ENCODE assay signal across 21 mouse cellular contexts in the genomic region with DNA sequence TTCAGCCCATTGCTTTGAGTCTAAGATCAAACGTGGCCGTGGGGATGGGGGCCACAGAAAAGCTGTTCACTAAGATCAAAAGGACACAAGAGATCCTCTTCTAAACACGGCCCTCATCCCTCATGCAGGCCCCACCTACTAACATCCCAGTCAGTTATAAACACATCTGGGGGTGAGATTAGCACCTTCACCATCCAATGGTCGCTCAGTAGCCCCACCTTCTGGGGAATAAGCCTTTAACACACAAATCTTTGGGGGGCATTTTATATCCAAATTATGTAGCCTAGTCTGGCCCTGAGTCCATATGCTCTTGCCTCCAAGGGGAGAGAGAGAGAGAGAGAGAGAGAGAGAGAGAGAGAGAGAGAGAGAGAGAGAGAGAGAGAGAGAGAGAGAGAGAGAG. TPM values are rescaled to one million over a fixed set of nuclear protein-coding genes. Genes with fewer than 3 reads are reported as not detected.
DNase-seq lines count a peak whose midpoint lies in the region; ATAC-seq and TF ChIP-seq lines count a peak whose summit lies in the region.
"Had no signal": no experiment of that assay in that cellular context is flagged by ENCODE, and none has a peak within 500 bp of the region (broad histone marks: within the 10 kb centered on the region; RNA-seq: fewer than 3 reads in every experiment).

No protein-coding gene starts in this region.

- peaks cover 2% of the 10 kb centered on the region; the same call in 1 of the 2 replicates for H3K27me3 ChIP-seq in heart, adult 2 months (ENCODE audit: control insufficient read depth, insufficient read depth, low read length)
- H3K27me3 ChIP-seq in stomach, postnatal 0 days (ENCODE audit: control insufficient read depth, insufficient read depth, low read length): no peaks in the 10 kb centered on the region
- no peaks in the 10 kb centered on the region for H3K27me3 ChIP-seq in midbrain, embryonic 16.5 days (ENCODE audit: control insufficient read depth, insufficient read depth, low read depth, low read length)
- H3K27me3 ChIP-seq: embryonic facial prominence, embryonic 15.5 days; heart, embryonic 12.5 days had no signal

- H3K4me1 ChIP-seq in heart, adult 2 months (ENCODE audit: control insufficient read depth, insufficient read depth, low read length): no peaks in the 10 kb centered on the region
- H3K4me1 ChIP-seq in stomach, postnatal 0 days (replicated peaks; ENCODE audit: control insufficient read depth, insufficient read depth): no peaks in the 10 kb centered on the region
- H3K4me1 ChIP-seq in midbrain, embryonic 16.5 days (ENCODE audit: control insufficient read depth, insufficient read depth, low read length): peaks cover 13% of the 10 kb centered on the region
- H3K4me1 ChIP-seq: embryonic facial prominence, embryonic 15.5 days; heart, embryonic 12.5 days had no signal

- no peak for TF ChIP-seq EP300 in heart, adult 2 months (IDR thresholded peaks at IDR 0.05; ENCODE audit: insufficient read depth, low read depth, low read length)
- no peak for TF ChIP-seq EP300 in stomach, postnatal 0 days (optimal IDR thresholded peaks at IDR 0.05)

- H3K27ac ChIP-seq in heart, adult 2 months: no peak overlapping the region
- no peak overlapping the region for H3K27ac ChIP-seq in stomach, postnatal 0 days (replicated peaks)
- H3K27ac ChIP-seq in midbrain, embryonic 16.5 days (ENCODE audit: low read length): no peak overlapping the region
- H3K27ac ChIP-seq: embryonic facial prominence, embryonic 15.5 days; forebrain, embryonic 10.5 days; hindbrain, embryonic 10.5 days; hindbrain, embryonic 14.5 days had no signal

- no peaks in the 10 kb centered on the region for H3K9me3 ChIP-seq in stomach, postnatal 0 days (ENCODE audit: control insufficient read depth, low read length)
- no peaks in the 10 kb centered on the region for H3K9me3 ChIP-seq in midbrain, embryonic 16.5 days (replicated peaks; ENCODE audit: control insufficient read depth, low read length, poor library complexity, severe bottlenecking)
- H3K9me3 ChIP-seq: embryonic facial prominence, embryonic 15.5 days; heart, embryonic 12.5 days; hindbrain, embryonic 10.5 days had no signal

- TF ChIP-seq CTCF in heart, adult 2 months (IDR thresholded peaks at IDR 0.05): peak; percentile 23; the same call in 1 of the 2 replicates
- 0 out of 2 replicates have a peak, but pooled peaks have one; percentile 12 for TF ChIP-seq CTCF in stomach, postnatal 0 days (IDR thresholded peaks at IDR 0.05; ENCODE audit: low read depth)

- no peak for DNase-seq in heart, adult 2 months
- DNase-seq in heart, adult 8-10 months (ENCODE audit: low spot score): no peak
- peak; percentile 49 for DNase-seq in thymus, postnatal 14 days
- no peak for DNase-seq in thymus, adult 18-20 months
- DNase-seq in stomach, postnatal 0 days (ENCODE audit: low spot score): no peak
- no peak for DNase-seq in lung, postnatal 4 days
- DNase-seq: adrenal gland, adult 2 months; adrenal gland, postnatal 36 days; cerebellum, adult 2 months; cerebellum, postnatal 14 days; embryo, embryonic 11 days; heart, adult 18-20 months had no signal

- intact Hi-C loops in heart, adult 2 months (cut with DNase I): no loop called here

- ATAC-seq in stomach, postnatal 0 days (ENCODE audit: low FRiP score, low TSS enrichment): no peak
- no peak for ATAC-seq in midbrain, embryonic 16.5 days
- ATAC-seq: forebrain, embryonic 14.5 days had no signal

- H3K9ac ChIP-seq in heart, adult 2 months (ENCODE audit: low read depth, low read length): no peak overlapping the region
- H3K9ac ChIP-seq in stomach, postnatal 0 days (ENCODE audit: low read length): no peak overlapping the region
- no peak overlapping the region for H3K9ac ChIP-seq in midbrain, embryonic 16.5 days (ENCODE audit: low read depth, low read length)
- H3K9ac ChIP-seq: embryonic facial prominence, embryonic 15.5 days; heart, embryonic 12.5 days; hindbrain, embryonic 14.5 days had no signal

- TF ChIP-seq POLR2A in heart, adult 2 months (IDR thresholded peaks at IDR 0.05; ENCODE audit: insufficient read depth, low read depth, low read length): no peak

- no peaks in the 10 kb centered on the region for H3K36me3 ChIP-seq in heart, adult 2 months (ENCODE audit: control insufficient read depth, insufficient read depth, low read length)
- H3K36me3 ChIP-seq in stomach, postnatal 0 days (ENCODE audit: control insufficient read depth, insufficient read depth, low read length): no peaks in the 10 kb centered on the region
- no peaks in the 10 kb centered on the region for H3K36me3 ChIP-seq in midbrain, embryonic 16.5 days (ENCODE audit: control insufficient read depth, insufficient read depth, low read length)
- H3K36me3 ChIP-seq: embryonic facial prominence, embryonic 15.5 days; forebrain, embryonic 10.5 days; heart, embryonic 12.5 days had no signal

- H3K4me2 ChIP-seq in stomach, postnatal 0 days (replicated peaks; ENCODE audit: low read depth): no peak overlapping the region
- no peak overlapping the region for H3K4me2 ChIP-seq in midbrain, embryonic 16.5 days (ENCODE audit: low read length)
- H3K4me2 ChIP-seq: embryonic facial prominence, embryonic 15.5 days; heart, embryonic 12.5 days; hindbrain, embryonic 14.5 days had no signal

- WGBS in heart, adult 2 months: 42% methylated on average over 4 of the region's 4 CpGs
- 32% methylated on average over 4 of the region's 4 CpGs for WGBS in stomach, postnatal 0 days
- 39% methylated on average over 4 of the region's 4 CpGs for WGBS in midbrain, embryonic 16.5 days

- no peak overlapping the region for H3K4me3 ChIP-seq in heart, adult 2 months
- H3K4me3 ChIP-seq in stomach, postnatal 0 days (ENCODE audit: low read depth, low read length): no peak overlapping the region
- H3K4me3 ChIP-seq in midbrain, embryonic 16.5 days (ENCODE audit: low read depth, low read length): no peak overlapping the region
- H3K4me3 ChIP-seq: embryonic facial prominence, embryonic 15.5 days; erythroblast, embryonic 14.5 days; forebrain, embryonic 10.5 days; heart, embryonic 12.5 days; hindbrain, embryonic 10.5 days had no signal

- no peaks in the 10 kb centered on the region for H3K79me2 ChIP-seq in heart, adult 2 months (replicated peaks; ENCODE audit: control insufficient read depth, insufficient read depth, low read length)

RNA-seq across cellular contexts. Expression of a gene that starts 40.2 kb away (rescaled TPM):
- under 1 TPM in 1 of 2 experiments, not detected in 1; 0.13 TPM for total RNA-seq in heart, adult 2 months (2021)
- 0.31 and 0.38 TPM in 2 replicates for polyA plus RNA-seq in heart, adult 2 months (2012; rRNA removed)
- total RNA-seq in heart, adult 8-10 months (2022): under 1 TPM in 3 of 4 experiments, not detected in 1; 0.16 to 0.22 (median 0.22) TPM
- 2.3 and 2.5 TPM in 2 replicates for polyA plus RNA-seq in stomach, postnatal 0 days (2015; fragmentation: Nextera tagmentation; extraction: Ambion mirVana)
- 225 and 251 TPM in 2 replicates for polyA plus RNA-seq in midbrain, embryonic 16.5 days (2015; fragmentation: Nextera tagmentation; extraction: Ambion mirVana)
- total RNA-seq: common myeloid progenitor, adult 5-6 weeks had no signal
- polyA plus RNA-seq: erythroblast, embryonic 14.5 days had no signal

RNA-seq across cellular contexts. Expression of a gene that starts 54.1 kb away (rescaled TPM):
- total RNA-seq in heart, adult 2 months (2021): 10 to 100 TPM; 17.8 to 18.6 TPM
- polyA plus RNA-seq in heart, adult 2 months (2012; rRNA removed): 18.8 and 20.8 TPM in 2 replicates
- 10 to 100 TPM; 18.2 to 20.3 (median 19.7) TPM for total RNA-seq in heart, adult 8-10 months (2022)
- 28.2 and 28.7 TPM in 2 replicates for polyA plus RNA-seq in stomach, postnatal 0 days (2015; fragmentation: Nextera tagmentation; extraction: Ambion mirVana)
- 61.0 and 61.6 TPM in 2 replicates for polyA plus RNA-seq in midbrain, embryonic 16.5 days (2015; fragmentation: Nextera tagmentation; extraction: Ambion mirVana)

Comparison
In these comparisons a context has a peak if more than half of its experiments do, and no peak if none do; other contexts are left out.
1. RNA of a gene that starts 40.2 kb away (polyA plus RNA-seq): 225 to 251 TPM in midbrain, embryonic 16.5 days; 2.3 to 2.5 TPM in stomach, postnatal 0 days and 0.31 to 0.38 TPM in heart, adult 2 months; every median in the first group is over 10 times any median in the second.